Mouse (Mus musculus): ENCODE measurements around the gene Pola2. TPM values are rescaled to one million over a fixed set of nuclear protein-coding genes. Genes with fewer than 3 reads are reported as not detected.
A peak's percentile ranks its signal among the peaks of the same experiment; 100 is the strongest.

Gene Pola2
- total RNA-seq, 1 experiment from 2014 or later: 36.8 TPM

GRCm38 (mm10) chr19:5967664-5968063, 3.7 kb upstream of the Pola2 start:
- no peak for ATAC-seq (ENCODE audit: extremely low read depth, insufficient number of reproducible peaks, low FRiP score, poor library complexity, severe bottlenecking)

- no peak for ATAC-seq (ENCODE audit: extremely low read depth, insufficient number of reproducible peaks, low FRiP score, poor library complexity, severe bottlenecking)
Measured at GRCm38 (mm10) chr19:5966786-5967185, 2.8 kb upstream of the Pola2 start.

- no peak for ATAC-seq (ENCODE audit: extremely low read depth, insufficient number of reproducible peaks, low FRiP score, poor library complexity, severe bottlenecking)
Measured at GRCm38 (mm10) chr19:5965910-5966309, 1.9 kb upstream of the Pola2 start.

GRCm38 (mm10) chr19:5965280-5965679, 1.3 kb upstream of the Pola2 start:
- peak; percentile 84 for ATAC-seq (ENCODE audit: extremely low read depth, insufficient number of reproducible peaks, low FRiP score, poor library complexity, severe bottlenecking)

- ATAC-seq (ENCODE audit: extremely low read depth, insufficient number of reproducible peaks, low FRiP score, poor library complexity, severe bottlenecking): no peak
Measured at GRCm38 (mm10) chr19:5964804-5965203, 802 bp upstream of the Pola2 start.

GRCm38 (mm10) chr19:5962651-5963050, 1.4 kb downstream of the Pola2 start:
- no peak for ATAC-seq (ENCODE audit: extremely low read depth, insufficient number of reproducible peaks, low FRiP score, poor library complexity, severe bottlenecking)

GRCm38 (mm10) chr19:5957371-5957770, 6.6 kb downstream of the Pola2 start:
- no peak for ATAC-seq (ENCODE audit: extremely low read depth, insufficient number of reproducible peaks, low FRiP score, poor library complexity, severe bottlenecking)

GRCm38 (mm10) chr19:5956685-5957084, 7.3 kb downstream of the Pola2 start:
- peak; percentile 75 for ATAC-seq (ENCODE audit: extremely low read depth, insufficient number of reproducible peaks, low FRiP score, poor library complexity, severe bottlenecking)

GRCm38 (mm10) chr19:5955704-5956670, 8.0 kb downstream of the Pola2 start:
- ATAC-seq (ENCODE audit: extremely low read depth, insufficient number of reproducible peaks, low FRiP score, poor library complexity, severe bottlenecking): no peak

GRCm38 (mm10) chr19:5954936-5955335, 9.1 kb downstream of the Pola2 start:
- ATAC-seq (ENCODE audit: extremely low read depth, insufficient number of reproducible peaks, low FRiP score, poor library complexity, severe bottlenecking): no peak

- ATAC-seq (ENCODE audit: extremely low read depth, insufficient number of reproducible peaks, low FRiP score, poor library complexity, severe bottlenecking): no peak
Measured at GRCm38 (mm10) chr19:5954031-5954710, 9.8 kb downstream of the Pola2 start.

GRCm38 (mm10) chr19:5953201-5953770, 10.7 kb downstream of the Pola2 start:
- no peak for ATAC-seq (ENCODE audit: extremely low read depth, insufficient number of reproducible peaks, low FRiP score, poor library complexity, severe bottlenecking)

GRCm38 (mm10) chr19:5952071-5952691, 11.8 kb downstream of the Pola2 start:
- no peak for ATAC-seq (ENCODE audit: extremely low read depth, insufficient number of reproducible peaks, low FRiP score, poor library complexity, severe bottlenecking)

- ATAC-seq (ENCODE audit: extremely low read depth, insufficient number of reproducible peaks, low FRiP score, poor library complexity, severe bottlenecking): no peak
Measured at GRCm38 (mm10) chr19:5951631-5952030, 12.4 kb downstream of the Pola2 start.

GRCm38 (mm10) chr19:5950218-5950617, 13.8 kb downstream of the Pola2 start:
- no peak for ATAC-seq (ENCODE audit: extremely low read depth, insufficient number of reproducible peaks, low FRiP score, poor library complexity, severe bottlenecking)

- no peak for ATAC-seq (ENCODE audit: extremely low read depth, insufficient number of reproducible peaks, low FRiP score, poor library complexity, severe bottlenecking)
Measured at GRCm38 (mm10) chr19:5945891-5946290, 18.1 kb downstream of the Pola2 start.

- peak; percentile 72 for ATAC-seq (ENCODE audit: extremely low read depth, insufficient number of reproducible peaks, low FRiP score, poor library complexity, severe bottlenecking)
Measured at GRCm38 (mm10) chr19:5945027-5945426, 19.0 kb downstream of the Pola2 start.

- ATAC-seq (ENCODE audit: extremely low read depth, insufficient number of reproducible peaks, low FRiP score, poor library complexity, severe bottlenecking): no peak
Measured at GRCm38 (mm10) chr19:5944145-5944544, 19.9 kb downstream of the Pola2 start.

- ATAC-seq (ENCODE audit: extremely low read depth, insufficient number of reproducible peaks, low FRiP score, poor library complexity, severe bottlenecking): no peak
Measured at GRCm38 (mm10) chr19:5943404-5943803, 20.6 kb downstream of the Pola2 start.

Data from neutrophil, adult 5-6 weeks (primary cell).